Mouse (Mus musculus) lung, postnatal 14 days (tissue): ENCODE measurements around the gene Sbf1.

Experiments
- DNase-seq: peaks from one replicate; pipeline ENCODE4 v3.0.0; 2021

Gene Sbf1

DNA sequence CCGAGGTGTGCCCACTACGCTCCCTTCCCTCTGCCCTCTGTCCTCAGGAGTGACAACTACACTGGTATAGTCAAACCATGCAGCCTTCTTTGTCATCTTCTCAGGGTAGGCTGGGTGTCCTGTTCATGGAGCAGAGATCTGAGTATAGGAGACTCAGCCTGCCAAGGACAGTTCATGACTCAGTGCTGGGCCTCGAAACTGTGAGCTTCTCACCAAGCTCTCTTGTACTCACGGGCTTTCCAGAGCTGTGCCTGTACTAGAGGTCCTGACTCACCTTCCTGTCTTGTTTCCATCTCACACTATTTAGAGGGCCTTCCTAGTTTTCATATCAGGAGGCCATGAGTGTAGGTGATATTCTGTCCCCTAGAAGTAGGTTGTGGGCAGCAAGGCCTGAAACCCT lies 37.7 kb downstream of the Sbf1 start:
- no peak for DNase-seq

DNA sequence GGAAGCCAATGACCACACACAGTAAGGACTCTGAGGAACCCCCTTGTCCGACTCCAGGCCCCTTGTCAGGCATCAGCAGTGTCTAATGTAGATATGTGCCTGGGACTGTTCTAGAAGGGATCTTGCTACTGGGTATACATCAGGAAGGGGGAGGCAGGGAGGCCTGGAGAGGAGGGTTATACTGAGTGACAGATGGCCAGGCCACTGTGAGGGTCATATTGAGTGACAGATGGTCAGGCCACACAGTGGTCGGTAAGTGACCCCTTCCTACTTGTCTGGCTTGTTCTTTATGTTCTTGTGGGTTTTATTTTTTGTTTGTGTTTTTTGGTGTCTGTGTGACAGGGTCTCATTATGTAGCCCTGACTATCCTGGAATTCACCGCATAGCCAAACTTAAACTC lies 39.6 kb downstream of the Sbf1 start:
- DNase-seq = no peak

DNA sequence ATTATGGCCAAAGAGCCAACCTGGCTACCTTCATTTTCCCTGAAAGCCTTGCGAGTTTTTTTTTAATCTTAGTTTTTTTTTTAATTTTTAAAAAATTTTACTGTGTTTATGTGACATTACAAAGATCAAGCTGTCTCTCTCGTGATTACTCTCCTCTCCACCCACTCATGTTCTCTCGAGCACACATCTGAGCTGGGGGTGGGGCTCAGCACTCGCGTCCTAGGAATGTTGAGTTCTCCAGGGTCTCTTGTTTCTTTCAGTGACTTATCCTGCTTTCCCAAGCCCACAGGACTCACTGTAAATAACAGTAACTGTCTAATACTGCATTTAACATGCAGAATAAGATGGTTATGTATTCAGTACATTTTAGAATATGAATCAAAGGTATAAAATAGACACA lies 50.6 kb downstream of the Sbf1 start:
- DNase-seq = no peak

DNA sequence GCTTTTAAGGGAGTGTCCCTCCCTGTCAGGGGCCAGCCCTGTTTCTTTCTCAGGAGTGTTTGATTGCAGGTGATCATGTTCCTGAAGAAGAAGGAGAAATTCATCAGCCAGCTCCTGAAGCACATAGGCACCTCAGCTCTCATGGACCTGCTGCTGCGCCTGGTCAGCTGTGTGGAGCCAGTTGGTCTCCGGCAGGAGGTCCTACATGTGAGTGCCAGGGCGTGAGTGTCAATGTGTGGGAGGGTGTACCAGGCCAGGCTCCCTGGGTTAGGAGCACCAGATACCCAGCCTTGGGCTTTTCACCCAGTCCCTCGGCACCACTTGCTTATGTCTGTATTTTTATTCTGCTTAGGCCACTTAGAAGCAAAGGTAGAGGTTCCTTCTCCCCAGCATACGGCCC lies 56.1 kb downstream of the Sbf1 start:
- DNase-seq = no peak

DNA sequence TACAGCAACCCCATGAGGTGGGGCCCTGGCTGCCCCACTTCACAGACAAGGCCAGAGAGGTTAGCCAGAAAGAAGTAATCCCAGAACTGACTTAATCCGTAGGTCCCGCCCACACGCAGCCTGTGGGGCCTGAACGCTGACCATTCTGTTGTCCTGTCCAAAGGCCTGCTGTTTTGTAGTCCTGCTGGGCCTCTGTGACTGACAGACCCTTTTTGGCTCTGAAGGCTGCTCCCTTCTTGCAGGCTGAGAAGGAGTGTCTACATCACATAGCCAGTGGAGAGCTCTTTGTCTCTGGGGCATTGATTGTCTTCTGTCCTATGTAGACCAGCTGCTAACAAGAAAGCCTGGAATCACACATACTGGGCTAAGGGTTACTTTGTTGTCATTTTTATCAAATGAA lies 59.8 kb downstream of the Sbf1 start:
- no peak for DNase-seq

DNA sequence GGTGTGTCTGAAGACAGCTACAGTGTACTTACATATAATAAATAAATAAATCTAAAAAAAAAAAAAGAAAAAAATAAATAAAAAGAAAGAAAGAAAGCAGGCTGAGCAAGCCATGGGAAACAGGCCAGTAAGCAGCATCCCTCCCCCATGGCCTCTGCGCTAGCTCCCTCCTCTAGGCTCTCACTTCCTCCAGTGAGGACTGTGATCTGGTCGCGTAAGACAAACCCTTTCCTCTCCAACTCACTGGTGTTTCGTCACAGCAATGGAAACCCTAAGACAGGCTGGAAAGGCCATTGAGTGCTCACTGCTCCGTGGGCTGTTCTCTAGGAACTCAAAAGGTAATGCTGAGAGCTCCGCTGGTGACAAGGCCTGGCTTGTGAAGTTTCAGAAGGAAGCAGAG lies 66.0 kb downstream of the Sbf1 start:
- no peak for DNase-seq

DNA sequence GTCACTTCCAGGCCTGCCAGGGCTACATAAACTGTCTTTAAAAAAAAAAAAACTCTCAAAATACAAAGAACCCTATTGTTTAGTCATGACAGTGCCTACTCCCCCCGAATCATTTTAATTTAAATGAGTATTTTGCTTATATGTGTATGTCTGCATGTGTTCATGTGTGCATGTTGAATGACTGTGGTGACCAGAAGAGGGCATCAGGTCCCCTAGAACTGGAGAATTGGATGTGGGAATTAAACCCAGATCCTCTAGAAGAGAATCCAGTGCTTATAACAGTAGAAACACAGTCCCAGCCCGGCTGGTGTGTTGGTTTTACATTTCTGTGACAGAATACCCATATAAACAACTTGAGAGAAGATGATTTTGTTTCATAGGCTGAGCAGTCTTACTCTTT lies 74.1 kb downstream of the Sbf1 start:
- no peak for DNase-seq

DNA sequence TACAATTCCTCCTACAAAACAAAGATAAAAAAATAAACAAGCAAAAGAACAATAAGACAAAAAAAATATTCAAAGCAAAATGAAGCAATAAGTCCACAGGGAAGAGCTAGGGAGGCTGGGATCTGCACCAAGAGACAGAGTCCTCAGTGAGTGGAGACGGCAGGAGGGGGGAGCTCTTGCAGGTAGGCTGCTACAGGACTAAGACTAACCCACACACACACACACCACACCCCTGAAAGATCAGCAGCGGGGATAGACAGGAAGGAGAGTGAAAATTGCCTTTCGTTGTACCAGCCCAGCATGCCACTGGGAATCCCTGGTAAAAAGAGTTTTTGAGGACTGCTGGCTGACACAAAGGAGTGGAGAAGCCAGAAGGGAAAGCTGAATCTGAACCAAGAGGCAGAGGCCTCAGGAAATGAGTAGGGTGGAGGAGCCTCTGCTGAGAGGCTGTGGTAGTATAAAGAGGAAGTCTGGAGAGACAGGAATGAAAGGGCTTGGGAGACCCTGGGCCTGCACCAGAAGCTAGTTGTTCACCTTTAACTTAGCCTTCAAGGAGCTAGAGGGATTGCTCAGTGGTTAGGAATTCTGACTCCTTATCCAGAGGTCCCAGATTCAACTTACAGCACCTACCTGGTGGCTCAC lies 75.2 kb downstream of the Sbf1 start:
- DNase-seq = no peak
